21 mouse cellular contexts compared by ENCODE assay signal in the genomic region with DNA sequence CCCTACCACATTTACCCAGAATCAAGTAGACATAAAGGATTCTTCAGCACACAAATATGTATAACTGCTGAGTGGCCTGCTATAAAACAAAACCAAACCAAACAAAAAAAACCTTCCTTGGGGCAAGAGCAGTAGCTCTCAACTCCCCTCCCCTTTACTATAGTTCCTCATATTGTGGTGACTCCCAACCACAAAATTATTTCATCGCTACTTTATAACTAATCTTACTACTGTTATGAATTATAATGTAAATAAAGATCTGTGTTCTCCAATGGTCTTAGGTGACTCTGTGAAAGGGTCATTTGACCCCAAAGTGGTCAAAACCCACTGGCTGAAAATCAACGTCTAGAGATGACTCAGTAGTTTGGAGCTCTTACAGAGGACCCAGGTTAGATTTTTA. TPM values are rescaled to one million over a fixed set of nuclear protein-coding genes. Genes with fewer than 3 reads are reported as not detected.
A peak's percentile ranks its signal among the peaks of the same experiment; 100 is the strongest.
DNase-seq lines count a peak whose midpoint lies in the region; ATAC-seq and TF ChIP-seq lines count a peak whose summit lies in the region.
"Had no signal": no experiment of that assay in that cellular context is flagged by ENCODE, and none has a peak within 500 bp of the region (broad histone marks: within the 10 kb centered on the region; RNA-seq: fewer than 3 reads in every experiment).

No protein-coding gene starts in this region.

- WGBS in intestine, embryonic 16.5 days: 67% methylated on average over 2 of the region's 2 CpGs
- 92% methylated on average over 2 of the region's 2 CpGs for WGBS in forebrain, embryonic 16.5 days
- WGBS in midbrain, embryonic 16.5 days: 88% methylated on average over 2 of the region's 2 CpGs

- no peak for TF ChIP-seq POLR2A in MEL (IDR thresholded peaks at IDR 0.05; ENCODE audit: control insufficient read depth in 1 of 2, insufficient read depth in 1 of 2, low read depth in 1 of 2, low read length in 2 of 2, poor library complexity in 1 of 2)

- no peak for TF ChIP-seq CTCF in MEL (IDR thresholded peaks at IDR 0.05 in 2 of 3, conservative IDR thresholded peaks at IDR 0.05 in 1 of 3; ENCODE audit: control insufficient read depth in 1 of 3, insufficient read depth in 1 of 3, low read depth in 2 of 3, low read length in 3 of 3, poor library complexity in 1 of 3, severe bottlenecking in 1 of 3)

- peaks cover 53% of the 10 kb centered on the region for H3K79me2 ChIP-seq in MEL (ENCODE audit: control insufficient read depth, insufficient read depth, low read length, poor library complexity)

- no peak overlapping the region for H3K4me2 ChIP-seq in intestine, embryonic 16.5 days (ENCODE audit: low read depth, low read length)
- H3K4me2 ChIP-seq in forebrain, embryonic 16.5 days (ENCODE audit: low read length): no peak overlapping the region
- H3K4me2 ChIP-seq in midbrain, embryonic 16.5 days (ENCODE audit: low read length): no peak overlapping the region
- H3K4me2 ChIP-seq: embryonic facial prominence, embryonic 15.5 days; forebrain, embryonic 15.5 days; heart, embryonic 12.5 days; hindbrain, embryonic 15.5 days had no signal

- peak; percentile 73 for DNase-seq in MEL (ENCODE audit: low read depth, low spot score)
- DNase-seq in heart, adult 8-10 months (ENCODE audit: low spot score): no peak
- DNase-seq: adrenal gland, postnatal 14 days; cerebellum, adult 18-20 months; cerebellum, adult 9-11 months; cerebellum, postnatal 36 days; gastrocnemius, postnatal 14 days; heart, adult 18-20 months; kidney, adult 8-10 months had no signal

- H3K27me3 ChIP-seq in MEL (ENCODE audit: control insufficient read depth in 1 of 2, insufficient read depth in 2 of 2, low read length in 2 of 2): no peaks in the 10 kb centered on the region
- H3K27me3 ChIP-seq in intestine, embryonic 16.5 days (replicated peaks; ENCODE audit: control insufficient read depth, insufficient read depth, low read length): no peaks in the 10 kb centered on the region
- H3K27me3 ChIP-seq in forebrain, embryonic 16.5 days (replicated peaks; ENCODE audit: control insufficient read depth, insufficient read depth, low read length): no peaks in the 10 kb centered on the region
- no peaks in the 10 kb centered on the region for H3K27me3 ChIP-seq in midbrain, embryonic 16.5 days (ENCODE audit: control insufficient read depth, insufficient read depth, low read depth, low read length)
- H3K27me3 ChIP-seq: embryonic facial prominence, embryonic 15.5 days; forebrain, embryonic 15.5 days; heart, embryonic 12.5 days; hindbrain, embryonic 15.5 days had no signal

- peak; percentile 52 for ATAC-seq in granulocyte monocyte progenitor cell, adult 5-6 weeks (replicated peaks; ENCODE audit: poor library complexity, severe bottlenecking)
- peak; percentile 48 for ATAC-seq in megakaryocyte progenitor cell, adult 5-6 weeks (replicated peaks; ENCODE audit: poor library complexity)
- no peak for ATAC-seq in intestine, embryonic 16.5 days
- no peak for ATAC-seq in forebrain, embryonic 16.5 days
- no peak for ATAC-seq in midbrain, embryonic 16.5 days
- ATAC-seq: forebrain, embryonic 15.5 days; intestine, postnatal 0 days had no signal

- H3K9ac ChIP-seq in MEL (ENCODE audit: control insufficient read depth, low read depth, low read length, poor library complexity, severe bottlenecking): no peak overlapping the region
- H3K9ac ChIP-seq in intestine, embryonic 16.5 days (ENCODE audit: low read depth, low read length): no peak overlapping the region
- H3K9ac ChIP-seq in forebrain, embryonic 16.5 days (replicated peaks; ENCODE audit: low read depth, low read length): no peak overlapping the region
- no peak overlapping the region for H3K9ac ChIP-seq in midbrain, embryonic 16.5 days (ENCODE audit: low read depth, low read length)
- H3K9ac ChIP-seq: embryonic facial prominence, embryonic 15.5 days; forebrain, embryonic 15.5 days; heart, embryonic 12.5 days; hindbrain, embryonic 15.5 days had no signal

- no peak for TF ChIP-seq RAD21 in MEL (IDR thresholded peaks at IDR 0.05; ENCODE audit: low read depth, low read length)

- H3K27ac ChIP-seq in MEL (ENCODE audit: control insufficient read depth, low read depth, low read length): peak overlapping the region; percentile 3; the same call in 1 of the 2 replicates
- H3K27ac ChIP-seq in intestine, embryonic 16.5 days (ENCODE audit: low read length): no peak overlapping the region
- no peak overlapping the region for H3K27ac ChIP-seq in forebrain, embryonic 16.5 days (ENCODE audit: low read length)
- no peak overlapping the region for H3K27ac ChIP-seq in midbrain, embryonic 16.5 days (ENCODE audit: low read length)
- H3K27ac ChIP-seq: embryonic facial prominence, embryonic 15.5 days; forebrain, embryonic 10.5 days; forebrain, embryonic 15.5 days; hindbrain, embryonic 15.5 days had no signal

- H3K4me3 ChIP-seq in MEL (ENCODE audit: control insufficient read depth in 1 of 2, insufficient read depth in 1 of 2, low read depth in 2 of 2, low read length in 2 of 2): no peak overlapping the region
- no peak overlapping the region for H3K4me3 ChIP-seq in intestine, embryonic 16.5 days (ENCODE audit: low read length)
- no peak overlapping the region for H3K4me3 ChIP-seq in forebrain, embryonic 16.5 days (replicated peaks; ENCODE audit: low read length)
- H3K4me3 ChIP-seq in midbrain, embryonic 16.5 days (ENCODE audit: low read depth, low read length): no peak overlapping the region
- H3K4me3 ChIP-seq: embryonic facial prominence, embryonic 15.5 days; erythroblast, embryonic 14.5 days; forebrain, embryonic 10.5 days; forebrain, embryonic 15.5 days; heart, embryonic 12.5 days; hindbrain, embryonic 15.5 days had no signal

- H3K9me3 ChIP-seq in MEL (replicated peaks; ENCODE audit: insufficient read depth, low read length): no peaks in the 10 kb centered on the region
- no peaks in the 10 kb centered on the region for H3K9me3 ChIP-seq in intestine, embryonic 16.5 days (ENCODE audit: control insufficient read depth, low read length)
- no peaks in the 10 kb centered on the region for H3K9me3 ChIP-seq in forebrain, embryonic 16.5 days (ENCODE audit: control insufficient read depth, low read length)
- no peaks in the 10 kb centered on the region for H3K9me3 ChIP-seq in midbrain, embryonic 16.5 days (replicated peaks; ENCODE audit: control insufficient read depth, low read length, poor library complexity, severe bottlenecking)
- H3K9me3 ChIP-seq: embryonic facial prominence, embryonic 15.5 days; forebrain, embryonic 15.5 days; heart, embryonic 12.5 days; hindbrain, embryonic 15.5 days had no signal

- H3K36me3 ChIP-seq in MEL (ENCODE audit: control insufficient read depth in 1 of 2, insufficient read depth in 2 of 2, low read length in 2 of 2): peaks cover 2 to 12% of the 10 kb centered on the region in 2 experiments; a peak in 3 of 4 replicates
- no peaks in the 10 kb centered on the region; the same call in 1 of the 2 replicates for H3K36me3 ChIP-seq in intestine, embryonic 16.5 days (ENCODE audit: control insufficient read depth, insufficient read depth, low read length)
- no peaks in the 10 kb centered on the region for H3K36me3 ChIP-seq in forebrain, embryonic 16.5 days (ENCODE audit: control insufficient read depth, insufficient read depth)
- H3K36me3 ChIP-seq in midbrain, embryonic 16.5 days (ENCODE audit: control insufficient read depth, insufficient read depth, low read length): no peaks in the 10 kb centered on the region
- H3K36me3 ChIP-seq: embryonic facial prominence, embryonic 15.5 days; forebrain, embryonic 15.5 days; heart, embryonic 12.5 days; hindbrain, embryonic 15.5 days had no signal

- no peak for TF ChIP-seq EP300 in MEL (IDR thresholded peaks at IDR 0.05; ENCODE audit: low read depth in 1 of 2, low read length in 2 of 2)

- H3K4me1 ChIP-seq in MEL (ENCODE audit: control insufficient read depth in 1 of 2, insufficient read depth in 2 of 2, low read length in 2 of 2): peaks cover 0 to 16% of the 10 kb centered on the region in 2 experiments; a peak in 2 of 4 replicates
- peaks cover 18% of the 10 kb centered on the region for H3K4me1 ChIP-seq in intestine, embryonic 16.5 days (ENCODE audit: control insufficient read depth, insufficient read depth, low read length)
- peaks cover 7% of the 10 kb centered on the region for H3K4me1 ChIP-seq in forebrain, embryonic 16.5 days (replicated peaks; ENCODE audit: control insufficient read depth, insufficient read depth, low read length)
- peaks cover 7% of the 10 kb centered on the region for H3K4me1 ChIP-seq in midbrain, embryonic 16.5 days (ENCODE audit: control insufficient read depth, insufficient read depth, low read length)

TF ChIP-seq in MEL, 35 proteins besides CTCF, POLR2A, EP300 and RAD21 (continues in another document):
- no peak for TF ChIP-seq UBTF (IDR thresholded peaks at IDR 0.05; ENCODE audit: borderline replicate concordance, insufficient read depth, low read depth, low read length)

RNA-seq across cellular contexts. Expression of gene Stau1, which starts 15.9 kb away (rescaled TPM):
- total RNA-seq in MEL (2012; rRNA removed): 14.3 and 15.1 TPM in 2 replicates
- polyA plus RNA-seq in MEL (2012; ENCODE audit: insufficient read depth in 1 of 2, insufficient read length in 2 of 2, low read depth in 1 of 2, low replicate concordance in 2 of 2, missing spikeins in 1 of 2): 10 to 100 TPM in 1 of 2 experiments, not detected in 1; 48.1 TPM
- total RNA-seq in granulocyte monocyte progenitor cell, adult 5-6 weeks (2014; fragmentation: Nextera tagmentation): 46.7 and 50.7 TPM in 2 replicates
- 25.4 and 34.3 TPM in 2 replicates for total RNA-seq in granulocyte monocyte progenitor cell, adult 5-6 weeks (2017)
- 35.7 and 36.0 TPM in 2 replicates for total RNA-seq in megakaryocyte progenitor cell, adult 5-6 weeks (2015)
- 30.1 and 32.1 TPM in 2 replicates for total RNA-seq in megakaryocyte progenitor cell, adult 5-6 weeks (2017)
- polyA plus RNA-seq in intestine, embryonic 16.5 days (2015; fragmentation: Nextera tagmentation; extraction: Ambion mirVana): 60.2 and 61.2 TPM in 2 replicates
- total RNA-seq in heart, adult 8-10 months (2022): 10 to 100 TPM; 40.7 to 48.5 (median 44.1) TPM
- polyA plus RNA-seq in forebrain, embryonic 16.5 days (2015; fragmentation: Nextera tagmentation; extraction: Ambion mirVana): 131 and 145 TPM in 2 replicates
- 116 and 122 TPM in 2 replicates for polyA plus RNA-seq in midbrain, embryonic 16.5 days (2015; fragmentation: Nextera tagmentation; extraction: Ambion mirVana)

RNA-seq across cellular contexts. Expression of gene Ddx27, which starts 34.8 kb away (rescaled TPM):
- total RNA-seq in MEL (2012; rRNA removed): 125 and 143 TPM in 2 replicates
- 100 to 1,000 TPM in 1 of 2 experiments, 10 to 100 TPM in 1; 61.7 to 181 TPM for polyA plus RNA-seq in MEL (2012; ENCODE audit: insufficient read depth in 1 of 2, insufficient read length in 2 of 2, low read depth in 1 of 2, low replicate concordance in 2 of 2, missing spikeins in 1 of 2)
- total RNA-seq in granulocyte monocyte progenitor cell, adult 5-6 weeks (2014; fragmentation: Nextera tagmentation): 61.9 and 68.6 TPM in 2 replicates
- total RNA-seq in granulocyte monocyte progenitor cell, adult 5-6 weeks (2017): 97.9 and 106 TPM in 2 replicates
- total RNA-seq in megakaryocyte progenitor cell, adult 5-6 weeks (2015): 34.4 and 35.0 TPM in 2 replicates
- total RNA-seq in megakaryocyte progenitor cell, adult 5-6 weeks (2017): 105 and 132 TPM in 2 replicates
- polyA plus RNA-seq in intestine, embryonic 16.5 days (2015; fragmentation: Nextera tagmentation; extraction: Ambion mirVana): 40.9 and 45.7 TPM in 2 replicates
- 10 to 100 TPM in 3 of 4 experiments, 1 to 10 TPM in 1; 9.0 to 12.3 (median 10.7) TPM for total RNA-seq in heart, adult 8-10 months (2022)
- polyA plus RNA-seq in forebrain, embryonic 16.5 days (2015; fragmentation: Nextera tagmentation; extraction: Ambion mirVana): 41.0 and 45.0 TPM in 2 replicates
- 37.6 and 37.8 TPM in 2 replicates for polyA plus RNA-seq in midbrain, embryonic 16.5 days (2015; fragmentation: Nextera tagmentation; extraction: Ambion mirVana)

Comparison
In these comparisons a context has a peak if more than half of its experiments do, and no peak if none do; other contexts are left out.
1. ATAC-seq: peak in granulocyte monocyte progenitor cell, adult 5-6 weeks (single experiment) and megakaryocyte progenitor cell, adult 5-6 weeks (single experiment); none in intestine, embryonic 16.5 days (single experiment), forebrain, embryonic 16.5 days (single experiment) and midbrain, embryonic 16.5 days (single experiment).